Mouse (Mus musculus): ENCODE measurements around the gene Spire2.

DNA sequence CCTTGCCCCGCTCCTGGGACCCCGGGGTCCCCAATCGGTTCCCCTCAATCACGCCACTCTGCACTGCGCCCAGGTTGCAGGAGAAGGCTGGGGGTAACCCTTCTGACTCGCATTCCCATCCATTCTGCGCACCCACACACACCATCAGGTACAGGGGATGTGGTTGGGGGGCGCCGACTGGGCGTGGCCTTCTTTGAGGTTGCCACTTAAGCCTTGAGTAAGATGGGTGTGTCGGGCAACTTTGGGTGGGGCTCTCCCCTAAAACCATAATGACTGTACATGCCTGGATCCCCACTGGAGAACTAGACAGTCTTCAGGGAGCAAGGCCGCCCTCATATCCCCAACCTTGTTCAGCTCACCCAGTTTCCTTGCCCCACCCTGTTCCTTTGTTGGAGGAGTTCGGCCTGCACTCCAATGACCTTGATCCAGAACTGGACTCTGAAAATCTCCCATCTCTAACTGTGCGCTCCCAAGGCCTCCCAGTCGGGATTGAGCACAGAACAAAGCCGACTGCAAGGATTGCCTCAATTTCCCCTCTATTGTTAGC lies 79.3 kb downstream of the Spire2 start:
- no peak for TF ChIP-seq GATA1 (IDR thresholded peaks at IDR 0.05; ENCODE audit: borderline replicate concordance, low read length)
- TF ChIP-seq FLI1 (IDR thresholded peaks at IDR 0.05; ENCODE audit: low read length), result no peak
